Mouse (Mus musculus): ENCODE results near the gene Mcidas. TPM values are rescaled to one million over a fixed set of nuclear protein-coding genes. Genes with fewer than 3 reads are reported as not detected.

Mcidas gene
- polyA plus RNA-seq (2015; fragmentation: Nextera tagmentation; extraction: Ambion mirVana), result not detected in 2 replicates

DNA sequence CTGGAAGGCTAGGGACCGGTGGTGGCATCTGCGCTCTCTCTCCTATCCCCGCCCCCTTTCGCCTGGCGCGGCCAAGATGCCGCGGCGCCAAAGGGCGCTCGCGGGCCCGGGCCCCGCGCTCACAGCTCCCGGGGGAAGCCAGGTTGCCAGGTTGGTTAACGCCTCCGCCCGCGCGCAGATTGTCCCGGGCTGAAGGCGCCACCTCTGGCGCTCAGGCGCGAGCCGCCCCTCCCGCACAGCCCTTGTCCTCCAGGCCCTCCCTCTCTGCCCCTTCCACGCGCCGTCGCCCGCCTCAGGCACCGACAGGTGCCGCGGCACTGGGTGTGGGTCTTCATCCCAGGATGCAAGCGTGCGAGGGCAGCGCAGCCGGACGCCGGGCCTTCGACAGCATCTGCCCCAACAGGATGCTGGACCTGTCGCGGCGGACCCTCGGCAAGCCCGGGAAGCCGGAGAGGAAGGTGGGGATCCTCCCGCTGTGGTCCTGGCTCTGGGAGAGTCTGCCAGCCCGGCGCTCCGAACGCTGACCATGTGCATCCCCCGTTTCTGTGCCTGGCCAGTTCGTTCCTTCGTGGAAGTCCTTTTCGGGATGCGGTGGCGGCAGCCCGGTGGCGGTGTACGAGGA lies at the start of gene Mcidas:
Gene Mcidas (plus strand): TSS at position 315 of the 622 bp plus-strand sequence.
- Histone ChIP-seq H3K9me3 (ENCODE audit: control insufficient read depth) (no peaks in the 10 kb centered on the region), H3K9ac (ENCODE audit: low read depth, low read length) (no peak within 1 kb of the TSS), H3K4me3 (ENCODE audit: low read depth, low read length) (peak within 1 kb of the TSS; percentile 41), H3K27me3 (replicated peaks; ENCODE audit: control insufficient read depth, insufficient read depth, low read length) (peaks cover 87% of the 10 kb centered on the region), H3K4me1 (replicated peaks; ENCODE audit: control insufficient read depth, insufficient read depth, low read length) (0 out of 2 replicates have a peak, but pooled peaks cover 3% of the 10 kb centered on the region), H3K4me2 (replicated peaks; ENCODE audit: low read depth) (peak within 1 kb of the TSS; percentile 80), H3K36me3 (ENCODE audit: control insufficient read depth, insufficient read depth) (no peaks in the 10 kb centered on the region), H3K27ac (ENCODE audit: low read depth, low read length) (no peak within 1 kb of the TSS)
- no peak for ATAC-seq
- TF ChIP-seq CTCF (IDR thresholded peaks at IDR 0.05; ENCODE audit: low read depth), result no peak
- under 1% methylated on average over 60 of the region's 63 CpGs for WGBS

DNA sequence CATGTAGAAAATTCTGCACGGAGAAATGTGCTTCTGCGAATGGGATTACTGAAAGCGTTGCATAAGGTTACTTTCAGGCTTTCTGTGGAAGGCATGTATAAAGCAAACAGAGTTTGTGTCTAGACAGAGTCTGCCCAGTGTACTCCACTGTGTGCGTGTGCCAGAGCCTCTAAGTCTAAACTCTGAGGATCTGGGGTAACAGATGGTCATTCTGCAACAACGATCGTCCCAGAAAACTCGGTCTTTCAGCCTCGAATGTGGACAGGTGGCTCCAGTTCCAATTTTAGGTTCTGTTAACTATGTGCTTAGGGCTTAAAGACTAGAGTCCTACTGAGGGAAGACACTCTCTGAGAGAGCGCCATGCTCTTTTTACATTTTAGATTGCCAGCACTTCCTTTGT lies 48.3 kb upstream of the Mcidas start:
- Histone ChIP-seq H3K4me1 (replicated peaks; ENCODE audit: control insufficient read depth, insufficient read depth, low read length) (no peaks in the 10 kb centered on the region), H3K27ac (ENCODE audit: low read depth, low read length) (no peak overlapping the region), H3K9me3 (ENCODE audit: control insufficient read depth) (no peaks in the 10 kb centered on the region), H3K9ac (ENCODE audit: low read depth, low read length) (no peak overlapping the region), H3K4me2 (replicated peaks; ENCODE audit: low read depth) (no peak overlapping the region), H3K36me3 (ENCODE audit: control insufficient read depth, insufficient read depth) (peaks cover 53% of the 10 kb centered on the region), H3K27me3 (replicated peaks; ENCODE audit: control insufficient read depth, insufficient read depth, low read length) (no peaks in the 10 kb centered on the region), H3K4me3 (ENCODE audit: low read depth, low read length) (no peak overlapping the region)
- TF ChIP-seq CTCF (IDR thresholded peaks at IDR 0.05; ENCODE audit: low read depth), result no peak
- ATAC-seq, result no peak
- WGBS, result 92% methylated on average over 9 of the region's 9 CpGs

DNA sequence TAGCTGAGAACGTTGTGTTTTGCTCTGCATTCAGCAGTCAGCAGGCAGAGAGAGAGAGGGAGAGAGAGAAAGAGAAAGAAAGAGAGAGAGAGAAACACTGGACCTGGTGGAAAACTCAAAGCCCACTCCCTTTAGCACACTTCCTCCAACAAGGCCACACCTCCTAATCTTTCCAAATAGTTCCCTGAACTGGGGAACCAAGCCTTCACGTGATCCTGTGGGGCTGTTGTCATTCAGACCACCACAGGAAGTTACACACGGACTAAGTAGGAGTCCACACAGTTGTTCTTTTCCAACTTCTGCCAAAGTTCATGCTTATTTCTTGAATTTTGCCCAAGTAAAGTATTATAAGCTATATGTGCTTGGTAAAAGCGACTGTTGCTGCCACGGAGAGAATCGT lies 47.7 kb upstream of the Mcidas start:
- peaks cover 59% of the 10 kb centered on the region for H3K36me3 ChIP-seq (ENCODE audit: control insufficient read depth, insufficient read depth)
- H3K9ac ChIP-seq (ENCODE audit: low read depth, low read length), result no peak overlapping the region
- no peak overlapping the region for H3K4me3 ChIP-seq (ENCODE audit: low read depth, low read length)
- 88% methylated on average over 6 of the region's 6 CpGs for WGBS
- no peaks in the 10 kb centered on the region for H3K9me3 ChIP-seq (ENCODE audit: control insufficient read depth)
- no peak for ATAC-seq
- no peak overlapping the region for H3K4me2 ChIP-seq (replicated peaks; ENCODE audit: low read depth)
- H3K27ac ChIP-seq (ENCODE audit: low read depth, low read length), result no peak overlapping the region
- no peak for TF ChIP-seq CTCF (IDR thresholded peaks at IDR 0.05; ENCODE audit: low read depth)
- H3K4me1 ChIP-seq (replicated peaks; ENCODE audit: control insufficient read depth, insufficient read depth, low read length), result no peaks in the 10 kb centered on the region
- no peaks in the 10 kb centered on the region for H3K27me3 ChIP-seq (replicated peaks; ENCODE audit: control insufficient read depth, insufficient read depth, low read length)

DNA sequence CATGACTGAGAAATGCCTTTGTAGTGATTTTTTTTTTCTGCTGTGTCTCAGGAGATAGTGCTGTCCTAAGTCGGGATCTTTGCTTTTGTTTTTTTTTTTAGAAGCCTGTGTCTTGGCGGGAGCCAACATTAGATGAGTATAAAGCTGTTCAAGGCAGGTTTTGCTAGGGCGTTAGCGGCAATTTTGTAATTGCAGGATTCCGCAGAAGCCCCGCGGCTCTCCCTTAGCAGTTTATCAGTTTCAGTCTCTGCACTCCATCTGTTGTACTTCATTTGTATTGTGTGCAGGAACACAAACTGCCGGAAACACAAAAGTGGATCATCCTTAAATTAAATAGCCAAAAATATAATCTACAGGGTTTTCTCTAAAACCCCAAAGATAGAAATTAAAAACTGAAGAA lies 39.6 kb upstream of the Mcidas start:
- ATAC-seq, result no peak
- Histone ChIP-seq H3K36me3 (ENCODE audit: control insufficient read depth, insufficient read depth) (peaks cover 43% of the 10 kb centered on the region), H3K9ac (ENCODE audit: low read depth, low read length) (no peak overlapping the region), H3K4me1 (replicated peaks; ENCODE audit: control insufficient read depth, insufficient read depth, low read length) (no peaks in the 10 kb centered on the region), H3K27me3 (replicated peaks; ENCODE audit: control insufficient read depth, insufficient read depth, low read length) (no peaks in the 10 kb centered on the region), H3K4me2 (replicated peaks; ENCODE audit: low read depth) (no peak overlapping the region), H3K9me3 (ENCODE audit: control insufficient read depth) (no peaks in the 10 kb centered on the region), H3K4me3 (ENCODE audit: low read depth, low read length) (no peak overlapping the region), H3K27ac (ENCODE audit: low read depth, low read length) (no peak overlapping the region)
- WGBS, result 91% methylated on average over 8 of the region's 8 CpGs
- no peak for TF ChIP-seq CTCF (IDR thresholded peaks at IDR 0.05; ENCODE audit: low read depth)

DNA sequence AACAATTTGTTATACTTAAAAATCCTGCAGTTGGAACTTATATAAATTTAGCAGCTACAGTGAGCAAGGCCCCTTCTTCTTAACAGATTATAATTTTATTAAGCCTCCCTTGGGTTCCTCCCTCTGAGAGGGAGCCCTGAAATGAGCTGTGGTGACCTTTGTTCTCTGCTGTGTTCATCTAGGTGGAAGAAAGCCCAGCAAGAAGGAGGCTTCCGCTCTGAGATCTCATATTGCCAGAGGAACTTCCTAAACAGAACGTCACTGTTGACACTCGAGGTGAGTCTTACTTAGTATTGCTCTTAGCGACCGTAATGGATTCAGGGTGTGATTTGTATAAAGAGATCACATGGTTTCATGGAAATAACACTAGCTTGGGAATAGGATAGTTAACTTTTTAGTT lies 30.6 kb upstream of the Mcidas start:
- Histone ChIP-seq H3K36me3 (ENCODE audit: control insufficient read depth, insufficient read depth) (peaks cover 24% of the 10 kb centered on the region), H3K4me3 (ENCODE audit: low read depth, low read length) (no peak overlapping the region), H3K4me1 (replicated peaks; ENCODE audit: control insufficient read depth, insufficient read depth, low read length) (no peaks in the 10 kb centered on the region), H3K4me2 (replicated peaks; ENCODE audit: low read depth) (no peak overlapping the region), H3K9me3 (ENCODE audit: control insufficient read depth) (no peaks in the 10 kb centered on the region), H3K9ac (ENCODE audit: low read depth, low read length) (no peak overlapping the region), H3K27ac (ENCODE audit: low read depth, low read length) (no peak overlapping the region), H3K27me3 (replicated peaks; ENCODE audit: control insufficient read depth, insufficient read depth, low read length) (no peaks in the 10 kb centered on the region)
- TF ChIP-seq CTCF (IDR thresholded peaks at IDR 0.05; ENCODE audit: low read depth), result no peak
- no peak for ATAC-seq
- WGBS, result 60% methylated on average over 5 of the region's 5 CpGs

DNA sequence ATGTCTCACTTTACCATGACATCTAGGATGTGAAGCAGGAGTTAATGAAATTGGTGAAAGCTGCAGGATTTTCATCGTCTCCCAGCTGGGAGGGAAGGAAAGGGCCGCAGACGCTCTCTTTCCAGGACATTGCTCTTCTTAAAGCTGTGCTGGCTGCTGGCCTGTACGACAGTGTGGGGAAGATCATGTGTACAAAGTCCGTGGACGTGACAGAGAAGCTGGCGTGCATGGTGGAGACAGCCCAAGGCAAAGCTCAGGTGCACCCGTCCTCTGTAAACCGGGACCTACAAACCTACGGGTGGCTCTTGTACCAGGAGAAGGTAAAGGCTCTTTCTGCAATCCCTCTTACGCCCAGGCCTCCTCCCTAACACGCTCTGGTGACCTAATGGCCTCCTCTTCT lies 29.2 kb upstream of the Mcidas start:
- Histone ChIP-seq H3K27ac (ENCODE audit: low read depth, low read length) (no peak overlapping the region), H3K9me3 (ENCODE audit: control insufficient read depth) (no peaks in the 10 kb centered on the region), H3K4me1 (replicated peaks; ENCODE audit: control insufficient read depth, insufficient read depth, low read length) (no peaks in the 10 kb centered on the region), H3K4me2 (replicated peaks; ENCODE audit: low read depth) (no peak overlapping the region), H3K36me3 (ENCODE audit: control insufficient read depth, insufficient read depth) (peaks cover 24% of the 10 kb centered on the region), H3K27me3 (replicated peaks; ENCODE audit: control insufficient read depth, insufficient read depth, low read length) (no peaks in the 10 kb centered on the region), H3K9ac (ENCODE audit: low read depth, low read length) (no peak overlapping the region), H3K4me3 (ENCODE audit: low read depth, low read length) (no peak overlapping the region)
- WGBS, result 89% methylated on average over 12 of the region's 12 CpGs
- ATAC-seq, result no peak
- no peak for TF ChIP-seq CTCF (IDR thresholded peaks at IDR 0.05; ENCODE audit: low read depth)

Measured in intestine, postnatal 0 days (tissue).